Mouse (Mus musculus): ENCODE results near the gene Cbx8. TPM values are rescaled to one million over a fixed set of nuclear protein-coding genes. Genes with fewer than 3 reads are reported as not detected.
A peak's percentile ranks its signal among the peaks of the same experiment; 100 is the strongest.

Cbx8 gene
- polyA plus RNA-seq, 2 experiments, result 6.9 to 12.6 TPM

DNA sequence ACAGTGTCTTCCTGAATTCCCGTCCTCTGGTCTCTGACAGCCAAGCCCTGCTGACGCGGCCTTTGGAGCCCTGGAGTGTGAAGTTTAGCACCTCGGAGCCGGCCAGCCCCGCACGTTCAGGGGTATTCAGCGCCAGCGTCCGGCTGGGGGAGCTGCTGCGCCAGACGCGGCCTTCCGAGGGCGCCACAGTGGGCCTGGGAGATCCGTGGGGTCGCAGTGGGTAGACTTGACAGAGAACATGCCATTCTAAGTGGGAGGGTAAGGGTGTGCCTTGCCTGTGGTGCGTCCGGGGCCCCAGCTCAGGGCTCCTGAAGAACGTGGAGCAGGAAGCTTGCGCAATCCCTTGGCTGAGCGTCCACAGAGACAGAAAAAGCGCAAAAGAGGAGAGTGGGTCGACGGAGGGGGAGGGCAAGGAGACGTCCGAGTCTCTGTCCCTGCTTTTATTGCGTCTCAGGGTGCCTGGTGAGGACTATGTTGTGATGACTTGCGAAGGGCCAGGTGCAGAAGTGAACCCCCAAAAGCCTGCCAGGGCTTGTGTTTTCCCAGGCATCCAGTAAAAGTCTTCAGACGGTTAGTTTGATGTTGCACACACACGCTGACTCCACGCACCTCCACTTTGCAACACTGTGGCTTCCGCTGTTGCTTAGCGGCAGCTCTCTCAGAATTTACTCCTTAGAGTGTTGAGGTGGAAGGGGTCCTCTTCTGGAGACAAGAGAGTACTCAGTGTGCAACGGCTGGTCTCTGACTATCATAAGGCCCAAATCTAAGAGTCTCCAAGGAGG, 46.7 kb upstream of the Cbx8 start:
- no peak for ATAC-seq (ENCODE audit: low FRiP score, low read depth)
- Histone ChIP-seq H3K36me3 (ENCODE audit: control insufficient read depth, insufficient read depth, low read length) (peaks cover 3% of the 10 kb centered on the region), H3K4me3 (replicated peaks; ENCODE audit: low read length) (peak overlapping the region; percentile 14), H3K27me3 (ENCODE audit: control insufficient read depth, insufficient read depth, low read length) (peaks cover 45% of the 10 kb centered on the region), H3K27ac (replicated peaks; ENCODE audit: low read depth, low read length) (no peak overlapping the region), H3K9ac (ENCODE audit: low read depth, low read length, severe bottlenecking) (no peak overlapping the region), H3K4me1 (ENCODE audit: control insufficient read depth, insufficient read depth, low read length) (peaks cover 58% of the 10 kb centered on the region), H3K4me2 (replicated peaks; ENCODE audit: low read depth, low read length, severe bottlenecking) (0 out of 2 replicates have a peak overlapping the region, but pooled peaks have one; percentile 19), H3K9me3 (ENCODE audit: control insufficient read depth, low read length) (no peaks in the 10 kb centered on the region)
- no peak for TF ChIP-seq POLR2A (IDR thresholded peaks at IDR 0.05; ENCODE audit: borderline replicate concordance, extremely low read depth, insufficient read depth, insufficient read length)
- no peak for DNase-seq (ENCODE audit: low spot score)
- 5% methylated on average over 35 of the region's 35 CpGs for WGBS

GRCm38 (mm10) chr11:119086144-119086971, 45.6 kb upstream of the Cbx8 start, which contains the start of gene Cbx4:
Cbx4 (minus strand) TSS chr11:119086221.
- no peaks in the 10 kb centered on the region for H3K9me3 ChIP-seq (ENCODE audit: control insufficient read depth, low read length)
- peak within 1 kb of the TSS; percentile 99 for H3K4me3 ChIP-seq (replicated peaks; ENCODE audit: low read length)
- peaks cover 14% of the 10 kb centered on the region for H3K36me3 ChIP-seq (ENCODE audit: control insufficient read depth, insufficient read depth, low read length)
- H3K4me1 ChIP-seq (ENCODE audit: control insufficient read depth, insufficient read depth, low read length), result peaks cover 62% of the 10 kb centered on the region
- 0 out of 2 replicates have a peak, but pooled peaks have one; percentile 24 for TF ChIP-seq POLR2A (IDR thresholded peaks at IDR 0.05; ENCODE audit: borderline replicate concordance, extremely low read depth, insufficient read depth, insufficient read length)
- H3K9ac ChIP-seq (ENCODE audit: low read depth, low read length, severe bottlenecking), result peak within 1 kb of the TSS; percentile 83
- peaks cover 56% of the 10 kb centered on the region for H3K27me3 ChIP-seq (ENCODE audit: control insufficient read depth, insufficient read depth, low read length)
- DNase-seq (ENCODE audit: low spot score) (peak; percentile 94), ATAC-seq (ENCODE audit: low FRiP score, low read depth) (peak; percentile 87)
- peak within 1 kb of the TSS; percentile 98 for H3K27ac ChIP-seq (replicated peaks; ENCODE audit: low read depth, low read length)
- 1% methylated on average over 56 of the region's 67 CpGs for WGBS
- peak within 1 kb of the TSS; percentile 91 for H3K4me2 ChIP-seq (replicated peaks; ENCODE audit: low read depth, low read length, severe bottlenecking)

- H3K9me3 ChIP-seq (ENCODE audit: control insufficient read depth, low read length), result no peaks in the 10 kb centered on the region
- peaks cover 65% of the 10 kb centered on the region for H3K27me3 ChIP-seq (ENCODE audit: control insufficient read depth, insufficient read depth, low read length)
- DNase-seq (ENCODE audit: low spot score), result peak; percentile 65
- peak overlapping the region; percentile 98 for H3K27ac ChIP-seq (replicated peaks; ENCODE audit: low read depth, low read length)
- H3K4me3 ChIP-seq (replicated peaks; ENCODE audit: low read length), result peak overlapping the region; percentile 99
- WGBS, result under 1% methylated on average over 54 of the region's 66 CpGs
- H3K4me2 ChIP-seq (replicated peaks; ENCODE audit: low read depth, low read length, severe bottlenecking), result peak overlapping the region; percentile 91
- peaks cover 23% of the 10 kb centered on the region for H3K36me3 ChIP-seq (ENCODE audit: control insufficient read depth, insufficient read depth, low read length)
- TF ChIP-seq POLR2A (IDR thresholded peaks at IDR 0.05; ENCODE audit: borderline replicate concordance, extremely low read depth, insufficient read depth, insufficient read length), result peak; percentile 16; the same call in 1 of the 2 replicates
- ATAC-seq (ENCODE audit: low FRiP score, low read depth), result peak; percentile 38
- peak overlapping the region; percentile 83 for H3K9ac ChIP-seq (ENCODE audit: low read depth, low read length, severe bottlenecking)
- peaks cover 63% of the 10 kb centered on the region for H3K4me1 ChIP-seq (ENCODE audit: control insufficient read depth, insufficient read depth, low read length)
Observed at GRCm38 (mm10) chr11:119085279-119086062, 44.7 kb upstream of the Cbx8 start.

- DNase-seq (ENCODE audit: low spot score), result peak; percentile 30
- Histone ChIP-seq H3K4me3 (replicated peaks; ENCODE audit: low read length) (peak overlapping the region; percentile 99), H3K27me3 (ENCODE audit: control insufficient read depth, insufficient read depth, low read length) (peaks cover 59% of the 10 kb centered on the region), H3K4me1 (ENCODE audit: control insufficient read depth, insufficient read depth, low read length) (peaks cover 59% of the 10 kb centered on the region), H3K4me2 (replicated peaks; ENCODE audit: low read depth, low read length, severe bottlenecking) (peak overlapping the region; percentile 91), H3K9ac (ENCODE audit: low read depth, low read length, severe bottlenecking) (peak overlapping the region; percentile 83), H3K9me3 (ENCODE audit: control insufficient read depth, low read length) (no peaks in the 10 kb centered on the region), H3K36me3 (ENCODE audit: control insufficient read depth, insufficient read depth, low read length) (peaks cover 31% of the 10 kb centered on the region), H3K27ac (replicated peaks; ENCODE audit: low read depth, low read length) (peak overlapping the region; percentile 98)
- ATAC-seq (ENCODE audit: low FRiP score, low read depth), result no peak
- 1% methylated on average over 18 of the region's 18 CpGs for WGBS
- TF ChIP-seq POLR2A (IDR thresholded peaks at IDR 0.05; ENCODE audit: borderline replicate concordance, extremely low read depth, insufficient read depth, insufficient read length), result no peak
Observed at GRCm38 (mm10) chr11:119084446-119085278, 43.9 kb upstream of the Cbx8 start.

Measured in limb, embryonic 14.5 days (tissue).